ENCODE assay signal across 8 mouse cellular contexts in the genomic region with DNA sequence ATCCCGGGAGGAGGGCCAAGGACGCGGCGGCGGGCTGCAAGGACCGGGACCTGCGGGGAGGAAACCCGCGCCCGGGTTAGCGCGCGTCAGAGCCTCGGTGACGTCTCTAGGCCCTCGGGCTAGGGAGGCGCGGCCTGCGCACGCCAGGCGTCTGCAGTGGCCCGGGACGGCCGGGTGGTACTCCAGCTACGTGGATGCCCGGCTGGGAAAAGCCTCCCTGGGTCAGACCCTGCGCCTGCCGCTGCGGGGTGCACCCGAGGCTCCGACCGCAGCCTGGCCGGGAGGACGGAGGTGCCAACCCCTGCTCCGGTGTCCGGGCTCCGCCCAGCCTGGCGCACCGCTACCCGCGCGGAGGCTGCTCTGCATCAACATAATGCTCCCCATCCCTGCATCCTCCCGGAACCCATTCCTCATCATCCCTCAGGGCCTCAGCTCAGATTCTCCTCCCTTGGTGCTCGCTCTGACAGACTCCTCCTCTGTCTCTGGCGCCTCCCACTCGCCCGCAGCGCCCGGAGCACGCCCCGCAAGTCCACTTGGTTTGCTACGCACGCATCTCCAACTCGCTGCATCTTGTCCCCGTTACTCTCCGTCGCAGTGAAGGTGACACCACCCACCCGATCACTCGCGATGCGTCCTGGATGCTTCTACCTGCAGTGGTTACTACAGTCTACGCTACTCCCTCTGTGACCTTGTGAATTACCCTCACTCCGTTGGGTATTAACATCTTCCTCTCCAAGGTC. TPM values are rescaled to one million over a fixed set of nuclear protein-coding genes. Genes with fewer than 3 reads are reported as not detected.
DNase-seq lines count a peak whose midpoint lies in the region; ATAC-seq and TF ChIP-seq lines count a peak whose summit lies in the region.

No protein-coding gene starts in this region.

- ATAC-seq in heart, embryonic 14.5 days (ENCODE audit: insufficient number of reproducible peaks, insufficient read depth, low FRiP score, low read depth), result peak; percentile 52
- ATAC-seq in liver, embryonic 13.5 days (ENCODE audit: low read depth), result peak; percentile 28

- H3K36me3 ChIP-seq in forebrain, embryonic 10.5 days (replicated peaks), result no peaks in the 10 kb centered on the region
- H3K36me3 ChIP-seq in heart, embryonic 14.5 days (ENCODE audit: control insufficient read depth, insufficient read depth, low read length), result no peaks in the 10 kb centered on the region
- no peaks in the 10 kb centered on the region for H3K36me3 ChIP-seq in liver, embryonic 13.5 days
- no peaks in the 10 kb centered on the region for H3K36me3 ChIP-seq in testis, adult 2 months (ENCODE audit: control insufficient read depth, insufficient read depth, low read length)

- H3K27me3 ChIP-seq in forebrain, embryonic 10.5 days (ENCODE audit: poor library complexity, severe bottlenecking), result peaks cover 84% of the 10 kb centered on the region
- peaks cover 34% of the 10 kb centered on the region for H3K27me3 ChIP-seq in heart, embryonic 14.5 days (ENCODE audit: control insufficient read depth, insufficient read depth, low read length)
- H3K27me3 ChIP-seq in liver, embryonic 13.5 days, result peaks cover 76% of the 10 kb centered on the region
- H3K27me3 ChIP-seq in testis, adult 2 months (ENCODE audit: control insufficient read depth, insufficient read depth, low read length), result no peaks in the 10 kb centered on the region

- peak; percentile 76 for DNase-seq in A20 (ENCODE audit: low read depth, low spot score)
- DNase-seq in adrenal gland, postnatal 25 days, result peak; percentile 78
- DNase-seq in forebrain, embryonic 10.5 days (ENCODE audit: extremely low spot score, low spot score), result peak; percentile 65
- peak; percentile 70 for DNase-seq in kidney, postnatal 10 days
- no peak for DNase-seq in liver, embryonic 13.5 days
- peak; percentile 18 to 23 for DNase-seq in natural killer cell, adult 2 months (ENCODE audit: low spot score in 2 of 2)

- H3K4me2 ChIP-seq in heart, embryonic 14.5 days (ENCODE audit: low read length), result peak overlapping the region; percentile 99
- peak overlapping the region; percentile 82 for H3K4me2 ChIP-seq in liver, embryonic 13.5 days

- H3K9me3 ChIP-seq in forebrain, embryonic 10.5 days, result no peaks in the 10 kb centered on the region
- no peaks in the 10 kb centered on the region for H3K9me3 ChIP-seq in heart, embryonic 14.5 days (ENCODE audit: control insufficient read depth, low read length)
- 0 out of 2 replicates have a peak, but pooled peaks cover 3% of the 10 kb centered on the region for H3K9me3 ChIP-seq in liver, embryonic 13.5 days (replicated peaks)

- no peak for TF ChIP-seq POLR2A in testis, adult 2 months (IDR thresholded peaks at IDR 0.05; ENCODE audit: control insufficient read depth, low read depth, low read length)

- peak overlapping the region; percentile 69 for H3K9ac ChIP-seq in heart, embryonic 14.5 days (ENCODE audit: low read length)
- H3K9ac ChIP-seq in liver, embryonic 13.5 days, result peak overlapping the region; percentile 45; the same call in 1 of the 2 replicates

- H3K4me3 ChIP-seq in forebrain, embryonic 10.5 days, result peak overlapping the region; percentile 72
- H3K4me3 ChIP-seq in heart, embryonic 14.5 days (ENCODE audit: control insufficient read depth in 1 of 2, insufficient read depth in 1 of 2, low read depth in 1 of 2, low read length in 2 of 2), result peak overlapping the region; percentile 51 to 62
- peak overlapping the region; percentile 62 for H3K4me3 ChIP-seq in liver, embryonic 13.5 days (replicated peaks)
- peak overlapping the region; percentile 68 for H3K4me3 ChIP-seq in testis, adult 2 months (ENCODE audit: control insufficient read depth, low read depth, low read length)

- peaks cover 38% of the 10 kb centered on the region for H3K4me1 ChIP-seq in forebrain, embryonic 10.5 days
- peaks cover 11 to 21% of the 10 kb centered on the region in 2 experiments for H3K4me1 ChIP-seq in heart, embryonic 14.5 days (ENCODE audit: control insufficient read depth in 2 of 2, insufficient read depth in 2 of 2, low read length in 2 of 2)
- H3K4me1 ChIP-seq in liver, embryonic 13.5 days (replicated peaks), result peaks cover 32% of the 10 kb centered on the region
- peaks cover 14% of the 10 kb centered on the region for H3K4me1 ChIP-seq in testis, adult 2 months (ENCODE audit: control insufficient read depth, insufficient read depth, low read length)

- TF ChIP-seq CTCF in testis, adult 2 months (IDR thresholded peaks at IDR 0.05; ENCODE audit: control insufficient read depth, insufficient read depth, insufficient replicate concordance, low read depth, low read length), result 0 out of 2 replicates have a peak, but pooled peaks have one; percentile 12

- under 1% methylated on average over 63 of the region's 63 CpGs for WGBS in forebrain, embryonic 10.5 days
- under 1% methylated on average over 54 of the region's 63 CpGs for WGBS in heart, embryonic 14.5 days
- WGBS in liver, embryonic 13.5 days (ENCODE audit: insufficient replicate concordance), result under 1% methylated on average over 63 of the region's 63 CpGs

- peak overlapping the region; percentile 57 for H3K27ac ChIP-seq in forebrain, embryonic 10.5 days
- no peak overlapping the region for H3K27ac ChIP-seq in heart, embryonic 14.5 days (replicated peaks in 1 of 2; ENCODE audit: control insufficient read depth in 1 of 2, insufficient read depth in 1 of 2, low read depth in 2 of 2, low read length in 2 of 2)
- H3K27ac ChIP-seq in liver, embryonic 13.5 days, result no peak overlapping the region
- no peak overlapping the region for H3K27ac ChIP-seq in testis, adult 2 months (ENCODE audit: control insufficient read depth, insufficient read depth, low read depth, low read length)

RNA-seq across cellular contexts. Expression of a gene that starts 33.3 kb away (rescaled TPM):
- total RNA-seq in adrenal gland, postnatal 25 days (2021), result 91.3 and 95.3 TPM in 2 replicates
- polyA plus RNA-seq in forebrain, embryonic 10.5 days (2016; fragmentation: Nextera tagmentation; extraction: Ambion mirVana), result 38.3 and 42.7 TPM in 2 replicates
- 17.7 and 20.2 TPM in 2 replicates for polyA plus RNA-seq in heart, embryonic 14.5 days (2014; fragmentation: Nextera tagmentation; extraction: Ambion mirVana)
- 2.4 and 3.8 TPM in 2 replicates for polyA plus RNA-seq in liver, embryonic 13.5 days (2015; fragmentation: Nextera tagmentation; extraction: Ambion mirVana)
- 68.2 and 78.4 TPM in 2 replicates for polyA plus RNA-seq in testis, adult 2 months (2012; rRNA removed)

RNA-seq across cellular contexts. Expression of a gene that starts 35.3 kb away (rescaled TPM):
- total RNA-seq in adrenal gland, postnatal 25 days (2021), result 4.3 and 8.4 TPM in 2 replicates
- 0.73 and 0.86 TPM in 2 replicates for polyA plus RNA-seq in forebrain, embryonic 10.5 days (2016; fragmentation: Nextera tagmentation; extraction: Ambion mirVana)
- polyA plus RNA-seq in heart, embryonic 14.5 days (2014; fragmentation: Nextera tagmentation; extraction: Ambion mirVana), result 8.8 and 10.2 TPM in 2 replicates
- polyA plus RNA-seq in liver, embryonic 13.5 days (2015; fragmentation: Nextera tagmentation; extraction: Ambion mirVana), result 1.1 and 1.4 TPM in 2 replicates
- polyA plus RNA-seq in testis, adult 2 months (2012; rRNA removed), result 2.6 and 3.1 TPM in 2 replicates
